Mouse (Mus musculus): ENCODE data around the gene Fgfr1op.
"Not testable (repeated sequence)": the region's sequence is repeated elsewhere in the genome, so short reads cannot be mapped to it uniquely, and the experiment has no call there.

Fgfr1op gene

GRCm38 (mm10) chr17:8164701-8165607 lies at the start of gene Fgfr1op:
Fgfr1op (plus strand) TSS chr17:8165501.
- DNase-seq, result peak; percentile 86

- not testable (repeated sequence) for DNase-seq
Measured at GRCm38 (mm10) chr17:8116378-8116777, 48.9 kb upstream of the Fgfr1op start.

- DNase-seq, result not testable (repeated sequence)
Measured at GRCm38 (mm10) chr17:8116928-8117327, 48.4 kb upstream of the Fgfr1op start.

GRCm38 (mm10) chr17:8122974-8123373 lies 42.3 kb upstream of the Fgfr1op start:
- not testable (repeated sequence) for DNase-seq

GRCm38 (mm10) chr17:8124586-8124985 lies 40.7 kb upstream of the Fgfr1op start:
- not testable (repeated sequence) for DNase-seq

GRCm38 (mm10) chr17:8128326-8128993 lies 36.8 kb upstream of the Fgfr1op start:
- peak; percentile 65 for DNase-seq

GRCm38 (mm10) chr17:8129578-8129977 lies 35.7 kb upstream of the Fgfr1op start:
- not testable (repeated sequence) for DNase-seq

- DNase-seq, result not testable (repeated sequence)
Measured at GRCm38 (mm10) chr17:8130849-8131248, 34.5 kb upstream of the Fgfr1op start.

GRCm38 (mm10) chr17:8138116-8138515 lies 27.2 kb upstream of the Fgfr1op start:
- DNase-seq, result not testable (repeated sequence)

- not testable (repeated sequence) for DNase-seq
Measured at GRCm38 (mm10) chr17:8140210-8140609, 25.1 kb upstream of the Fgfr1op start.

- DNase-seq, result not testable (repeated sequence)
Measured at GRCm38 (mm10) chr17:8143802-8144673, 21.3 kb upstream of the Fgfr1op start.

- not testable (repeated sequence) for DNase-seq
Measured at GRCm38 (mm10) chr17:8146931-8147330, 18.4 kb upstream of the Fgfr1op start.

- not testable (repeated sequence) for DNase-seq
Measured at GRCm38 (mm10) chr17:8147439-8148316, 17.6 kb upstream of the Fgfr1op start, which contains the start of the genes Gm49673 and Rnaset2a. Gm49673 (minus strand) TSS chr17:8147788. Rnaset2a (minus strand) TSS chr17:8148097.

GRCm38 (mm10) chr17:8155010-8155409 lies 10.3 kb upstream of the Fgfr1op start:
- not testable (repeated sequence) for DNase-seq

- not testable (repeated sequence) for DNase-seq
Measured at GRCm38 (mm10) chr17:8155982-8156381, 9.3 kb upstream of the Fgfr1op start.

- DNase-seq, result not testable (repeated sequence)
Measured at GRCm38 (mm10) chr17:8158627-8159026, 6.7 kb upstream of the Fgfr1op start.

GRCm38 (mm10) chr17:8160969-8161368 lies 4.3 kb upstream of the Fgfr1op start:
- DNase-seq, result peak; percentile 47

GRCm38 (mm10) chr17:8165608-8165945 lies 276 bp downstream of the Fgfr1op start:
- DNase-seq, result peak; percentile 51

- DNase-seq, result peak; percentile 41
Measured at GRCm38 (mm10) chr17:8165977-8166376, 676 bp downstream of the Fgfr1op start.

GRCm38 (mm10) chr17:8166454-8166853 lies 1.2 kb downstream of the Fgfr1op start:
- not testable (repeated sequence) for DNase-seq

- peak; percentile 67 for DNase-seq
Measured at GRCm38 (mm10) chr17:8167436-8167835, 2.1 kb downstream of the Fgfr1op start.

- no peak for DNase-seq
Measured at GRCm38 (mm10) chr17:8170331-8170730, 5.0 kb downstream of the Fgfr1op start.
